Mouse (Mus musculus) midbrain, embryonic 16.5 days (tissue): ENCODE results near the gene Mlxipl. TPM values are rescaled to one million over a fixed set of nuclear protein-coding genes. Genes with fewer than 3 reads are reported as not detected.

Source experiments
- ATAC-seq: fragments of 200-750 bp; cut with Nextera tagmentation; 2 replicates; pipeline ENCODE4 v1.8.0; 2017; ENCODE audit warnings: moderate TSS enrichment
- H3K27ac ChIP-seq: fragments of 300-500 bp; sonication (generic); 2 replicates; pipeline ENCODE4 v1.5.1; 2014; ENCODE audit warnings: mild to moderate bottlenecking, low read length, mixed read lengths
- H3K27me3 ChIP-seq: fragments of 300-500 bp; sonication (generic); 2 replicates; pipeline ENCODE4 v1.6.1; 2014; ENCODE audit warnings: low read depth, low read length, mixed read lengths; ENCODE audit not compliant: control insufficient read depth, insufficient read depth
- H3K36me3 ChIP-seq: fragments of 300-500 bp; sonication (generic); 2 replicates; pipeline ENCODE4 v1.6.1; 2014; ENCODE audit warnings: mild to moderate bottlenecking, low read length, moderate library complexity, mixed read lengths; ENCODE audit not compliant: control insufficient read depth, insufficient read depth
- H3K4me1 ChIP-seq: fragments of 300-500 bp; sonication (generic); 2 replicates; pipeline ENCODE4 v1.6.1; 2014; ENCODE audit warnings: mild to moderate bottlenecking, low read length, mixed read lengths; ENCODE audit not compliant: control insufficient read depth, insufficient read depth
- H3K4me2 ChIP-seq: fragments of 300-500 bp; sonication (generic); 2 replicates; pipeline ENCODE4 v1.6.1; 2014; ENCODE audit warnings: mild to moderate bottlenecking, low read length, mixed read lengths
- H3K4me3 ChIP-seq: fragments of 300-500 bp; sonication (generic); 2 replicates; pipeline ENCODE4 v1.5.1; 2014; ENCODE audit warnings: low read depth, mild to moderate bottlenecking, low read length, moderate library complexity, mixed read lengths
- H3K9ac ChIP-seq: fragments of 300-500 bp; sonication (generic); 2 replicates; pipeline ENCODE4 v1.6.1; 2014; ENCODE audit warnings: low read depth, low read length, mixed read lengths
- H3K9me3 ChIP-seq: fragments of 300-500 bp; sonication (generic); replicated peaks from 2 replicates; pipeline ENCODE4 v1.6.1; 2014; ENCODE audit warnings: mild to moderate bottlenecking, low read length, mixed read lengths; ENCODE audit not compliant: control insufficient read depth, poor library complexity, severe bottlenecking
- WGBS: fragments of 180-500 bp; shearing (Covaris S2); extraction: QIAGEN DNeasy Blood & Tissue Kit; methylation state at CpG from one replicate; pipeline ENCODE4 v1.1.7; 2014; 5-methylcytosine and 5-hydroxymethylcytosine counted together
- polyA plus RNA-seq: library from polyadenylated mRNA; unstranded; fragments of >200 nt; fragmentation: Nextera tagmentation; extraction: Ambion mirVana; gene quantifications from 2 replicates; pipeline ENCODE4 v1.2.1, GENCODE M21; 2015

Mlxipl gene
- polyA plus RNA-seq, 1 experiment from 2014 or later: 1.0 TPM

DNA sequence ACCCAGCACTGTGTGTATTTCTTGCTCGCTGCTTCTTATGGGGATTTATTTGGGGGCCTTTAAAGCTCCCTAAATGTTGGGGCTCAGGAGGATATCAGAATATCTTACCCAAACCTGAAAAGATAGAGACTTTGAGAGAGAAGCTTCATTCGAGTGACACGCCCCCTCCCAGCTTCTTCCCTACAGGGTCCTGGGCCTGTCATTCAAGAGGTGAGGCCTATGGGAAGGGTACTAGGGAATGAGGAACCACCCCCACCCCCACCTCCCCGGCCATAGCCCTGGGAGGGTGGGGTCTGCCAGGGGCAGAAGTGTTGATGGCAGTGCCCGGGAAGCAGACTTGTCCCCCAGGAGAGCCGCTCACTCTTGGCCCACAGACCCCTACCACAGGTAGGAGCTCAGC is 36.4 kb downstream of the Mlxipl start:
- ATAC-seq: no peak
- 58% methylated on average over 6 of the region's 6 CpGs for WGBS

DNA sequence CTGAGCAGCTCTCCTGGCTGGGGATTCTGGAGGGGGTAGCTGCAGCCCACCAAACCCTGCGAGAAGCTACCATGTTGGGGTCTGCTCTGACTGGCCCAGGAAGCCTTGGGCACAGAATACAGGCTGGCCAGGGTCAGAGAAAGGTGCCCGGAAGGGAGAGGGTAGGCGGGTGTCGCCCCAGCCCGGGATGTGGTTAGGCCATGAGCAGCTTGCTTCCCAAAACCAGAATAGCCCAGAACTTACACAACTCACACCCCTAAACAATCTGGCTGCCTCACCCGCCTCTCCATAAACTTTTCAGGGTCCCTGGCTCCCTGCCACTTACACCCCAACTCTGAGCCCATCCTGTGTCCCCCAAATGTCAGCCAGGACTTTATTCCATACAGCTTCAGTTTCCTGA is 38.0 kb downstream of the Mlxipl start:
- no peak overlapping the region for H3K4me2 ChIP-seq
- 84% methylated on average over 6 of the region's 6 CpGs for WGBS
- H3K27me3 ChIP-seq: peaks cover 3% of the 10 kb centered on the region; the same call in 1 of the 2 replicates
- no peaks in the 10 kb centered on the region for H3K36me3 ChIP-seq
- H3K4me1 ChIP-seq: no peaks in the 10 kb centered on the region
- H3K9me3 ChIP-seq: no peaks in the 10 kb centered on the region
- H3K27ac ChIP-seq: no peak overlapping the region
- no peak overlapping the region for H3K4me3 ChIP-seq
- no peak overlapping the region for H3K9ac ChIP-seq
- no peak for ATAC-seq

More for the DNA sequence above, 36.4 kb downstream of the Mlxipl start:
- Histone ChIP-seq H3K9me3 (no peaks in the 10 kb centered on the region), H3K27ac (no peak overlapping the region), H3K4me2 (no peak overlapping the region), H3K9ac (no peak overlapping the region), H3K27me3 (no peaks in the 10 kb centered on the region), H3K4me3 (no peak overlapping the region), H3K4me1 (no peaks in the 10 kb centered on the region), H3K36me3 (no peaks in the 10 kb centered on the region)

DNA sequence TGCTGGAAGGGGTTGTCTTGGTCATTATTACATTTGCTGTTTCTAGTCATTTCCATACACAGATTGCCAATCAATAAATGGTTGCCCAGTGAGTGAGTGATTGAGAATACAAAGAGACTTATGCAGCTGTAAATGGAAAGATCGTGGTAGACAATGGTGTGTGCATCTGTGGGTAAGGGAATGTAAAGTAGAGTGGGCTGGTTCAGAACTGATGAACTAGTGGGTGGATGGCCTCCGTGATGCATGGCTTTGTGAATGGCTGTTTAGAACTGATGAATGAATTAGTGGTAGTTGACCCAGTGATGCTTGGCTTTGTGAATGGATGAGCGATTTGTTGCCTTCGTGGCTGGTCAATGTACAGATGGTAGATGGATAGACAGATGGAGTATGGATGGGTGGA is 40.1 kb downstream of the Mlxipl start:
- Histone ChIP-seq H3K4me3 (no peak overlapping the region), H3K9ac (no peak overlapping the region), H3K27me3 (peaks cover 16% of the 10 kb centered on the region), H3K4me2 (no peak overlapping the region), H3K27ac (no peak overlapping the region), H3K9me3 (no peaks in the 10 kb centered on the region), H3K4me1 (peaks cover 5% of the 10 kb centered on the region; the same call in 1 of the 2 replicates), H3K36me3 (no peaks in the 10 kb centered on the region)
- no peak for ATAC-seq
- WGBS: 84% methylated on average over 4 of the region's 4 CpGs

DNA sequence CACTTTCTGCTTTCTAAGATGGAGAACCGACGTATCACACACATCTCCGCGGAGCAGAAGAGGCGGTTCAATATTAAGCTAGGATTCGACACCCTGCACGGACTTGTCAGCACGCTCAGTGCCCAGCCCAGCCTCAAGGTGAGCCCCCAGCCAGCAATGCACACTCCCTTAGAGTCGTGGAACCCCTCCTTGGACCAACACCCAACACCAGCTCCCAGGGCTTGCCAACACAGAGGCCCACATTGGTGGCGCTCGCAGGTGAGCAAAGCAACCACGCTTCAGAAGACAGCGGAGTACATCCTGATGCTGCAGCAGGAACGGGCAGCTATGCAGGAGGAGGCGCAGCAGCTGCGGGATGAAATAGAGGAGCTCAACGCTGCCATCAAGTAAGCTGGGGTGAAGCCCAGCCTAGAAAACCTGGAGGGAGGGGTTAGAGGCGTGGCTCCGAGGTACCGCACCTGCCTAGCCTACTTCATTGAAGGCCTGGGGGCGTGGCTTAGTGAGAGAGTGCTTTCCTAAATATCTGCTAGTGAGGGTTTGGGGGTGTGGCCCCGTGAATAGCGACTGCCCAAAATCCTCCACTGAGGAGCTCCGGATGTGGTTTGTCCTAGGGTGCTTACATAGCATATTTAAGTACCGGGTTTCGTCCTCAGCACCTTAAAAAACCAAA is 44.2 kb downstream of the Mlxipl start:
- peaks cover 19% of the 10 kb centered on the region for H3K27me3 ChIP-seq
- H3K27ac ChIP-seq: no peak overlapping the region
- H3K4me1 ChIP-seq: peaks cover 5% of the 10 kb centered on the region; the same call in 1 of the 2 replicates
- no peaks in the 10 kb centered on the region for H3K36me3 ChIP-seq
- 5% methylated on average over 26 of the region's 26 CpGs for WGBS
- peak; percentile 48; the same call in 1 of the 2 replicates for ATAC-seq
- H3K4me2 ChIP-seq: peak overlapping the region; percentile 46
- H3K4me3 ChIP-seq: peak overlapping the region; percentile 26
- H3K9ac ChIP-seq: 0 out of 2 replicates have a peak overlapping the region, but pooled peaks have one; percentile 3
- H3K9me3 ChIP-seq: no peaks in the 10 kb centered on the region

DNA sequence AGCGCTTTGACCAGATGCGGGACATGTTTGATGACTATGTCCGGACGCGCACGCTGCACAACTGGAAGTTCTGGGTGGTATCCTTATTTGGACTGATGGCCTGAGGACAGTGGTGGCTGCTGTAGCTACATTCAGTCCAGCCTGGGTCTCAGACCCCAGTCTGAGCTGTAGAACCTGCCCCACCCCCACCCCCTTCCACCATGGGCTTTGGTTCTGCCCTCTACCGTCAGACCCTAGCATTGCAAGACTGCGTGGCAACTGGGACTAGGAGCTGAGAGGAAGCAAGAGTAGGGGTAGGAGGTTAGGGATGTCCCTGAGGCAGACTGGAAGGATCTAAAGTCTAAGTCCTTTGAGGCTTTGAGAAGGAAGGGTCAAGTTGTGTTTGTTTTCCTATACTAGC is 44.8 kb downstream of the Mlxipl start:
- H3K4me1 ChIP-seq: peaks cover 5% of the 10 kb centered on the region; the same call in 1 of the 2 replicates
- H3K27me3 ChIP-seq: peaks cover 19% of the 10 kb centered on the region
- 4% methylated on average over 8 of the region's 8 CpGs for WGBS
- H3K4me3 ChIP-seq: peak overlapping the region; percentile 26
- 0 out of 2 replicates have a peak overlapping the region, but pooled peaks have one; percentile 3 for H3K9ac ChIP-seq
- H3K4me2 ChIP-seq: peak overlapping the region; percentile 46
- H3K36me3 ChIP-seq: no peaks in the 10 kb centered on the region
- no peaks in the 10 kb centered on the region for H3K9me3 ChIP-seq
- H3K27ac ChIP-seq: no peak overlapping the region
- ATAC-seq: no peak

DNA sequence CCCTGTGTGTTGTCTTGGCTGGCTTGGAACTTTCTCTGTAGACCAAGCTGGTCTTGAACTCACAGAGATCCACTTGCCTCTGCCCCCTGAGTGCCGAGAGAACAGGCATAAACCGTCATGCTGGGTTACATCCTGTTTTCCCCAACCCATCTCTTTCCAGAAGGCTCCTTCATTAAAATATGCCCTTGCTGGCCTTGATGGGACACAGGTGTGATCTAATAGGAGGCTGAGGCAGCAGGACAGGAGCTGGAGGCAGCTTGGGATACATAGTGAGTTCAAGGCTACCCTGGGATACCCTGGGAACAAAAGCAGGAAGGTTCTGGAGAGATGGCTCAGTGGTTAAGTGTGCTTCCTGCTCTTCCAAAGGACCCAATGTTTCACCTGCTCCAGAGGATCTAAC is 50.2 kb downstream of the Mlxipl start:
- no peak overlapping the region for H3K4me3 ChIP-seq
- no peaks in the 10 kb centered on the region for H3K9me3 ChIP-seq
- no peak overlapping the region for H3K4me2 ChIP-seq
- 83% methylated on average over 2 of the region's 2 CpGs for WGBS
- H3K27ac ChIP-seq: no peak overlapping the region
- ATAC-seq: no peak
- no peak overlapping the region for H3K9ac ChIP-seq
- peaks cover 3% of the 10 kb centered on the region; the same call in 1 of the 2 replicates for H3K27me3 ChIP-seq
- H3K4me1 ChIP-seq: no peaks in the 10 kb centered on the region
- H3K36me3 ChIP-seq: no peaks in the 10 kb centered on the region

DNA sequence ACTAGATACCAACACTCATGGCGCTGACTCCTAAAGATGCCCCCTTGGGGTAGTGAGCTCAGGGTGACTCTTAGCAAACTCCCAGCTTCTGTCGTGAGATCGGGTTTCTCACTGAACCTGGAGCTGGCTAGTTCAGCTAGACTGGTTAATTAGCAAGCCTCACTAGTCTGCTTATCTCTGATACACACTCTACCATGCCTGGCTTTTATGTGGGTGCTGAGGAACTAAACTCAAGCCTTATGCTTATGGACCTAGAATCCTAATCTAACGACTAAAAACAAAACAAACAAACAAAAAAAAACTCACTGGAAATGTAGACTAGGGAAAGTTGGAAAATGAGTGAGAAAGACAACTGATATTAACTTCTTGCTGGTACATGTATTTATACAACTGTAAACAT is 54.8 kb downstream of the Mlxipl start:
- Histone ChIP-seq H3K4me3 (no peak overlapping the region), H3K27ac (no peak overlapping the region), H3K36me3 (no peaks in the 10 kb centered on the region), H3K9me3 (no peaks in the 10 kb centered on the region), H3K27me3 (no peaks in the 10 kb centered on the region), H3K4me1 (peaks cover 10% of the 10 kb centered on the region), H3K4me2 (no peak overlapping the region), H3K9ac (no peak overlapping the region)
- WGBS: 67% methylated on average over 4 of the region's 4 CpGs
- ATAC-seq: no peak

DNA sequence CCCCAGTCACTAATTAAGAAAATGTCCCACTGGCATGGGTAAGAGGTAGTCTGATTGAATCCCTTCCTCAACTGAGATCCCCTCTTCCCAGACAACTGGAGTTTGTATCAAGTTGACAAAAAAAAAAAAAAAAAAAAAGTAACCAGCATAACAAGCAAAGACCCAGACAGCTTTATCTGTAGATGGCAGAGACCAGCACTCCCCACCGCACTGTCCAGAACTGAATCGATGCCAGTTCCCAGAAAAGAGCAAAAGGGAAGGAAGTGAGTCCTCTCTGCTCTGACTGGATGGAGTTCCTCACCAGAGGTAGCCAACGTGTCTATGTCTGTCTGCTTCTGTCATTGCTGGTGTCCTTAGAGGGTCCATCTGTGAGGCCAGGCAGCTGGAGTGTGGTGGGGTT is 55.8 kb downstream of the Mlxipl start:
- Histone ChIP-seq H3K27ac (no peak overlapping the region), H3K4me1 (peaks cover 12% of the 10 kb centered on the region), H3K36me3 (no peaks in the 10 kb centered on the region), H3K9ac (no peak overlapping the region), H3K9me3 (no peaks in the 10 kb centered on the region), H3K4me3 (no peak overlapping the region), H3K27me3 (no peaks in the 10 kb centered on the region), H3K4me2 (no peak overlapping the region)
- 92% methylated on average over 3 of the region's 3 CpGs for WGBS
- no peak for ATAC-seq

DNA sequence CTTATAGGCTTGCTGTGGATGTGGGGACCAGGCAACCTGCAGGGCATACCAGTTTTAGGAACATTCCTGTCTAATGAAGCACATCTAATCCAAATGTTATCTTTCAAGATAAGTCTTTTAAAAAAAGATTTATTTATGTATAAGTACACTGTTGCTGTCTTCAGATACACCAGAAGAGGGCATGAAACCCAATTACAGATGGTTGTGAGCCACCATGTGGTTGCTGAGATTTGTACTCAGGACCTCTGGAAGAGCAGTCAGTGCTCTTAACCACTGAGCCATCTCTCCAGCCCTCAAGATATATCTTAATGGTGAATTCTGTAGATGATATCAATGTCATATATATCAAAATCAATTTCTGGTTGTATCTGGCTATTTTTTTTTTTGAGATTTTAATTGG is 56.3 kb downstream of the Mlxipl start:
- no peaks in the 10 kb centered on the region for H3K9me3 ChIP-seq
- H3K4me1 ChIP-seq: peaks cover 12% of the 10 kb centered on the region
- no peaks in the 10 kb centered on the region for H3K27me3 ChIP-seq
- H3K27ac ChIP-seq: no peak overlapping the region
- no peak overlapping the region for H3K9ac ChIP-seq
- no peaks in the 10 kb centered on the region for H3K36me3 ChIP-seq
- H3K4me3 ChIP-seq: no peak overlapping the region
- no peak for ATAC-seq
- H3K4me2 ChIP-seq: no peak overlapping the region
